Mouse (Mus musculus) hindbrain, embryonic 10.5 days (tissue): ENCODE data around the gene Smarcal1. TPM values are rescaled to one million over a fixed set of nuclear protein-coding genes. Genes with fewer than 3 reads are reported as not detected.

ENCODE experiments used
- DNase-seq: peaks from one replicate; pipeline ENCODE4 v3.0.0-alpha.2; 2017; ENCODE audit warnings: low spot score
- H3K27ac ChIP-seq: fragments of 300-500 bp; sonication (generic); 2 replicates; pipeline ENCODE4 v1.5.1; 2016; ENCODE audit warnings: mild to moderate bottlenecking, moderate library complexity
- H3K27me3 ChIP-seq: fragments of 300-500 bp; sonication (generic); 2 replicates; pipeline ENCODE4 v1.6.1; 2016; ENCODE audit warnings: mild to moderate bottlenecking; ENCODE audit not compliant: poor library complexity, insufficient read depth, severe bottlenecking
- H3K36me3 ChIP-seq: fragments of 300-500 bp; sonication (generic); 2 replicates; pipeline ENCODE4 v1.6.1; 2016; ENCODE audit warnings: mild to moderate bottlenecking, moderate library complexity
- H3K4me1 ChIP-seq: fragments of 300-500 bp; sonication (generic); replicated peaks from 2 replicates; pipeline ENCODE4 v1.6.1; 2016; ENCODE audit warnings: mild to moderate bottlenecking
- H3K4me3 ChIP-seq: fragments of 300-500 bp; sonication (generic); 2 replicates; pipeline ENCODE4 v1.5.1; 2016; ENCODE audit warnings: mild to moderate bottlenecking, moderate library complexity
- H3K9me3 ChIP-seq: fragments of 300-500 bp; sonication (generic); 2 replicates; pipeline ENCODE4 v1.6.1; 2016; ENCODE audit warnings: mild to moderate bottlenecking, moderate library complexity
- WGBS: fragments of 180-500 bp; shearing (Covaris S2); methylation state at CpG from one replicate; pipeline ENCODE4 v1.1.7; 2016; 5-methylcytosine and 5-hydroxymethylcytosine counted together
- polyA plus RNA-seq: library from polyadenylated mRNA; unstranded; fragments of >200 nt; fragmentation: Nextera tagmentation; extraction: Ambion mirVana; gene quantifications from 2 replicates; pipeline ENCODE4 v1.2.1, GENCODE M21; 2016

The Smarcal1 gene
- polyA plus RNA-seq, 1 experiment from 2014 or later = 32.0 TPM

DNA sequence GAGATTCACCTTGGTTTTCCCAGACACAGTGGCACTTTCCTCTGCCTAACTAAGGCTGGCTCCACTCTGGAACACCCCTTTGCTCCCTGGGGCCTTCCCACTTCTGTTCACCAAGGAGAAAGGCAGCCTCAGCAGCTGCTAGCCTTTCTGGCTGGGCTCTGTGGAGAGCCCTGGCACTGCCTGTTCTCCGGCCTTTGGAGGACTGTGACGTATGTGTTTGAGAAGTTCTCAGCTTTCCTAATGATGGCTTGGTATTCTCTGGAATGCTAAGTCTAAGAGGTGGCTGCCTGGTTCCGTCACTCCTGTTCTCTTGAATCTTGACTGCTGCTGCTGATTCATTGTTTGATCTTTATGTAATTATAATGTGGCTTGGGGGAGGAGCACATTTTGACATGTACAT is 90.0 kb downstream of the Smarcal1 start:
- Histone ChIP-seq H3K9me3 (no peaks in the 10 kb centered on the region), H3K4me3 (no peak overlapping the region), H3K4me1 (no peaks in the 10 kb centered on the region), H3K27me3 (no peaks in the 10 kb centered on the region), H3K36me3 (no peaks in the 10 kb centered on the region), H3K27ac (no peak overlapping the region)
- 45% methylated on average over 3 of the region's 3 CpGs for whole genome bisulfite sequencing
- no peak for DNase-seq

Other genes with a start within 250 kb of the Smarcal1 start
- gene March4, start 46.3 kb upstream of the Smarcal1 start, polyA plus RNA-seq = 0.24 and 0.92 TPM in 2 replicates
- gene Ankar, start 117.3 kb downstream of the Smarcal1 start, polyA plus RNA-seq = not detected in 2 replicates
- gene Rpl37a, start 128.0 kb downstream of the Smarcal1 start, polyA plus RNA-seq = 1,371 and 1,426 TPM in 2 replicates
- 493 and 750 TPM in 2 replicates for gene Igfbp2, start 241.3 kb downstream of the Smarcal1 start, polyA plus RNA-seq